Mouse (Mus musculus): ENCODE data around the gene Ankle2. TPM values are rescaled to one million over a fixed set of nuclear protein-coding genes. Genes with fewer than 3 reads are reported as not detected.

Gene Ankle2
- total and polyA plus RNA-seq, 3 experiments: 33.2 to 35.7 (median 35.3) TPM

- peaks cover 3% of the 10 kb centered on the region; the same call in 1 of the 2 replicates for H3K79me2 ChIP-seq (replicated peaks; ENCODE audit: control insufficient read depth, extremely low read depth, insufficient read depth, poor library complexity, severe bottlenecking)
- dilution Hi-C loops (cut with MboI; ENCODE audit: extremely low pct_ligation_motif_present, extremely low pct_unique_long_range_greater_than_20kb, low sequenced_read_pairs) (no loop called here), in situ Hi-C loops (cut with MboI; ENCODE audit: low pct_ligation_motif_present, low pct_unique_long_range_greater_than_20kb, low sequenced_read_pairs) (no loop called here)
- H3K4me2 ChIP-seq (ENCODE audit: insufficient read depth, low read depth, poor library complexity, severe bottlenecking): no peak overlapping the region
- H3K4me3 ChIP-seq (replicated peaks in 1 of 3; ENCODE audit: low read depth in 2 of 3, low read length in 2 of 3, poor library complexity in 1 of 3): no peak overlapping the region
- no peak for DNase-seq (ENCODE audit: extremely low read depth)
- no peaks in the 10 kb centered on the region for H3K27me3 ChIP-seq (replicated peaks)
- H3K27ac ChIP-seq (ENCODE audit: insufficient read depth, low read depth): no peak overlapping the region
- TF ChIP-seq EP300 (IDR thresholded peaks at IDR 0.05; ENCODE audit: low read length) (no peak), MAFK (IDR thresholded peaks at IDR 0.05; ENCODE audit: insufficient replicate concordance, low read length) (no peak), MAZ (IDR thresholded peaks at IDR 0.05; ENCODE audit: low read depth, low read length) (no peak), TBP (conservative IDR thresholded peaks at IDR 0.05; ENCODE audit: low read depth, low read length) (no peak), GABPA (IDR thresholded peaks at IDR 0.05; ENCODE audit: insufficient replicate concordance, low read depth, low read length) (no peak), MAX (IDR thresholded peaks at IDR 0.05; ENCODE audit: low read length) (no peak), CTCF (conservative IDR thresholded peaks at IDR 0.05 in 1 of 2, IDR thresholded peaks at IDR 0.05 in 1 of 2; ENCODE audit: low read depth in 2 of 2, low read length in 2 of 2) (no peak), MYC (IDR thresholded peaks at IDR 0.05; ENCODE audit: low read depth, low read length) (no peak), USF2 (conservative IDR thresholded peaks at IDR 0.05; ENCODE audit: low read depth, low read length) (no peak), NRF1 (IDR thresholded peaks at IDR 0.05; ENCODE audit: low read depth, low read length) (no peak), PAX5 (IDR thresholded peaks at IDR 0.05; ENCODE audit: low read length) (no peak), MEF2A (IDR thresholded peaks at IDR 0.05; ENCODE audit: borderline replicate concordance, low read depth, low read length) (no peak), CHD1 (IDR thresholded peaks at IDR 0.05; ENCODE audit: low read depth, low read length) (no peak)
- peaks cover 28 to 61% of the 10 kb centered on the region in 2 experiments for H3K36me3 ChIP-seq (replicated peaks in 1 of 2; ENCODE audit: control insufficient read depth in 1 of 2, insufficient read depth in 1 of 2, low read length in 1 of 2)
- peaks cover 0 to 4% of the 10 kb centered on the region in 2 experiments; a peak in 2 of 4 replicates for H3K4me1 ChIP-seq (ENCODE audit: control insufficient read depth in 1 of 2, insufficient read depth in 2 of 2)
- no peaks in the 10 kb centered on the region for H3K9me3 ChIP-seq (replicated peaks; ENCODE audit: low read length)
- no peak overlapping the region for H3K9ac ChIP-seq (ENCODE audit: insufficient read depth, low read depth)
Observed at GRCm38 (mm10) chr5:110225056-110225455, 5.7 kb upstream of the Ankle2 start.

- Histone ChIP-seq H3K4me1 (ENCODE audit: control insufficient read depth in 1 of 2, insufficient read depth in 2 of 2) (peaks cover 0 to 8% of the 10 kb centered on the region in 2 experiments; a peak in 2 of 4 replicates), H3K36me3 (replicated peaks in 1 of 2; ENCODE audit: control insufficient read depth in 1 of 2, insufficient read depth in 1 of 2, low read length in 1 of 2) (peaks cover 8 to 37% of the 10 kb centered on the region in 2 experiments), H3K9me3 (replicated peaks; ENCODE audit: low read length) (no peaks in the 10 kb centered on the region), H3K4me2 (ENCODE audit: insufficient read depth, low read depth, poor library complexity, severe bottlenecking) (no peak overlapping the region), H3K9ac (ENCODE audit: insufficient read depth, low read depth) (no peak overlapping the region), H3K27me3 (replicated peaks) (no peaks in the 10 kb centered on the region), H3K4me3 (replicated peaks in 1 of 3; ENCODE audit: low read depth in 2 of 3, low read length in 2 of 3, poor library complexity in 1 of 3) (no peak overlapping the region), H3K79me2 (replicated peaks; ENCODE audit: control insufficient read depth, extremely low read depth, insufficient read depth, poor library complexity, severe bottlenecking) (peaks cover 13% of the 10 kb centered on the region), H3K27ac (ENCODE audit: insufficient read depth, low read depth) (no peak overlapping the region)
- dilution Hi-C loops (cut with MboI; ENCODE audit: extremely low pct_ligation_motif_present, extremely low pct_unique_long_range_greater_than_20kb, low sequenced_read_pairs) (no loop called here), in situ Hi-C loops (cut with MboI; ENCODE audit: low pct_ligation_motif_present, low pct_unique_long_range_greater_than_20kb, low sequenced_read_pairs) (no loop called here)
- DNase-seq (ENCODE audit: extremely low read depth): no peak
- TF ChIP-seq PAX5 (IDR thresholded peaks at IDR 0.05; ENCODE audit: low read length) (no peak), GABPA (IDR thresholded peaks at IDR 0.05; ENCODE audit: insufficient replicate concordance, low read depth, low read length) (no peak), NRF1 (IDR thresholded peaks at IDR 0.05; ENCODE audit: low read depth, low read length) (no peak), CTCF (conservative IDR thresholded peaks at IDR 0.05 in 1 of 2, IDR thresholded peaks at IDR 0.05 in 1 of 2; ENCODE audit: low read depth in 2 of 2, low read length in 2 of 2) (no peak), ELF1 (IDR thresholded peaks at IDR 0.05; ENCODE audit: low read depth, low read length) (no peak)
Observed at GRCm38 (mm10) chr5:110227336-110227883, 3.4 kb upstream of the Ankle2 start.
